Mouse (Mus musculus): ENCODE results near the gene Acsbg2.

GRCm38 (mm10) chr17:56830411-56831110 lies 43.7 kb downstream of the Acsbg2 start, which contains the start of gene Rfx2:
- no peak for TF ChIP-seq CTCF (IDR thresholded peaks at IDR 0.05; ENCODE audit: borderline replicate concordance, control insufficient read depth, extremely low read depth, insufficient read depth, low read length, poor library complexity)
- TF ChIP-seq POLR2A (IDR thresholded peaks at IDR 0.05; ENCODE audit: control insufficient read depth, extremely low read depth, insufficient read depth, low read length, poor library complexity): no peak
